Mouse (Mus musculus): ENCODE measurements around the gene 6820408C15Rik. TPM values are rescaled to one million over a fixed set of nuclear protein-coding genes. Genes with fewer than 3 reads are reported as not detected.

Gene 6820408C15Rik
- total and polyA plus RNA-seq, 3 experiments: not detected

DNA sequence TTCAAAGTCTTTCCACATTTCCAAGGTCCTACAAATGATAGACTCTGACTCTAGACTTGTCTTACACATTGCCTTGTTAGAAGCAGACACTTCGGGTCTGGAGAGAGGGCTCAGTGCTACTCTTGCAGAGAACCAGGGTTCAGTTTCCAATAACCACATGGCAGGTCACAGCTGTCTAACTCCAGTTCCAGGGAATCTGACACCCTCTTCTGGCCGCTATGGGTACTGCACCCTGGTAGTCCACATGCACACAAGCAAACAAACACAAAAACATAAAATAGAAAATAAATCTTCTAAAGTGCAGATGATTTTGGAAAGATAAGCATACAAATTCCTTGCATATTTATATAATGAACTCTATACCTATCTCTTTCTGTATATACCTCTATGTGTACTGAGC is 71.6 kb downstream of the 6820408C15Rik start:
- dilution Hi-C loops (cut with MboI; ENCODE audit: extremely low pct_ligation_motif_present, extremely low pct_unique_long_range_greater_than_20kb, low sequenced_read_pairs): no loop called here
- no peak for DNase-seq (ENCODE audit: extremely low read depth)
- Histone ChIP-seq H3K4me1 (ENCODE audit: control insufficient read depth in 1 of 2, insufficient read depth in 2 of 2) (no peaks in the 10 kb centered on the region), H3K27me3 (replicated peaks) (peaks cover 19% of the 10 kb centered on the region), H3K27ac (ENCODE audit: insufficient read depth, low read depth) (no peak overlapping the region), H3K79me2 (replicated peaks; ENCODE audit: control insufficient read depth, extremely low read depth, insufficient read depth, poor library complexity, severe bottlenecking) (no peaks in the 10 kb centered on the region), H3K9ac (ENCODE audit: insufficient read depth, low read depth) (no peak overlapping the region), H3K4me3 (replicated peaks in 1 of 3; ENCODE audit: low read depth in 2 of 3, low read length in 2 of 3, poor library complexity in 1 of 3) (no peak overlapping the region), H3K9me3 (replicated peaks; ENCODE audit: low read length) (peaks cover 3% of the 10 kb centered on the region), H3K4me2 (ENCODE audit: insufficient read depth, low read depth, poor library complexity, severe bottlenecking) (no peak overlapping the region), H3K36me3 (replicated peaks in 1 of 2; ENCODE audit: control insufficient read depth in 1 of 2, insufficient read depth in 1 of 2, low read length in 1 of 2) (no peaks in the 10 kb centered on the region)
- in situ Hi-C loops (cut with MboI; ENCODE audit: low pct_ligation_motif_present, low pct_unique_long_range_greater_than_20kb, low sequenced_read_pairs): no loop called here
- TF ChIP-seq RAD21 (IDR thresholded peaks at IDR 0.05; ENCODE audit: low read depth, low read length) (peak; percentile 6), CTCF (conservative IDR thresholded peaks at IDR 0.05 in 1 of 2, IDR thresholded peaks at IDR 0.05 in 1 of 2; ENCODE audit: low read depth in 2 of 2, low read length in 2 of 2) (peak; percentile 49 to 55), CHD2 (IDR thresholded peaks at IDR 0.05; ENCODE audit: low read length) (no peak), ZKSCAN1 (IDR thresholded peaks at IDR 0.05; ENCODE audit: borderline replicate concordance, low read depth, low read length) (no peak), UBTF (IDR thresholded peaks at IDR 0.05; ENCODE audit: low read depth, low read length) (no peak), IRF4 (IDR thresholded peaks at IDR 0.05; ENCODE audit: low read depth, low read length) (no peak), SMC3 (IDR thresholded peaks at IDR 0.05; ENCODE audit: low read depth, low read length) (peak; percentile 23; the same call in 1 of the 2 replicates)

GRCm38 (mm10) chr2:152490038-152490437 is 74.7 kb downstream of the 6820408C15Rik start, which contains the start of gene Defb22:
Gene Defb22 (minus strand): TSS chr2:152490138.
- no peak for TF ChIP-seq ZKSCAN1 (IDR thresholded peaks at IDR 0.05; ENCODE audit: borderline replicate concordance, low read depth, low read length)
- TF ChIP-seq E2F4 (IDR thresholded peaks at IDR 0.05; ENCODE audit: insufficient replicate concordance, low read depth, low read length): no peak
- no peak for TF ChIP-seq ZC3H11A (IDR thresholded peaks at IDR 0.05; ENCODE audit: low read depth, low read length)
- TF ChIP-seq JUND (conservative IDR thresholded peaks at IDR 0.05; ENCODE audit: low read depth, low read length): no peak
- TF ChIP-seq GABPA (IDR thresholded peaks at IDR 0.05; ENCODE audit: insufficient replicate concordance, low read depth, low read length): no peak
- TF ChIP-seq MEF2A (IDR thresholded peaks at IDR 0.05; ENCODE audit: borderline replicate concordance, low read depth, low read length): no peak
- no peak for TF ChIP-seq JUN (IDR thresholded peaks at IDR 0.05; ENCODE audit: insufficient read depth, low read depth, low read length)
- TF ChIP-seq CHD1 (IDR thresholded peaks at IDR 0.05; ENCODE audit: low read depth, low read length): no peak
- TF ChIP-seq HCFC1 (IDR thresholded peaks at IDR 0.05; ENCODE audit: low read depth, low read length): no peak
- no peak for TF ChIP-seq SMC3 (IDR thresholded peaks at IDR 0.05; ENCODE audit: low read depth, low read length)
- TF ChIP-seq BHLHE40 (IDR thresholded peaks at IDR 0.05; ENCODE audit: low read depth, low read length): no peak
- TF ChIP-seq ELF1 (IDR thresholded peaks at IDR 0.05; ENCODE audit: low read depth, low read length): no peak
- peaks cover 20% of the 10 kb centered on the region for H3K27me3 ChIP-seq (replicated peaks)
- no peaks in the 10 kb centered on the region for H3K36me3 ChIP-seq (replicated peaks in 1 of 2; ENCODE audit: control insufficient read depth in 1 of 2, insufficient read depth in 1 of 2, low read length in 1 of 2)

More at GRCm38 (mm10) chr2:152490038-152490437, 74.7 kb downstream of the 6820408C15Rik start, which contains the start of gene Defb22:
- peaks cover 3% of the 10 kb centered on the region for H3K9me3 ChIP-seq (replicated peaks; ENCODE audit: low read length)
- dilution Hi-C loops (cut with MboI; ENCODE audit: extremely low pct_ligation_motif_present, extremely low pct_unique_long_range_greater_than_20kb, low sequenced_read_pairs) (no loop called here), in situ Hi-C loops (cut with MboI; ENCODE audit: low pct_ligation_motif_present, low pct_unique_long_range_greater_than_20kb, low sequenced_read_pairs) (no loop called here)
- H3K79me2 ChIP-seq (replicated peaks; ENCODE audit: control insufficient read depth, extremely low read depth, insufficient read depth, poor library complexity, severe bottlenecking): no peaks in the 10 kb centered on the region
- no peak within 1 kb of the TSS for H3K9ac ChIP-seq (ENCODE audit: insufficient read depth, low read depth)
- H3K4me1 ChIP-seq (ENCODE audit: control insufficient read depth in 1 of 2, insufficient read depth in 2 of 2): no peaks in the 10 kb centered on the region
- H3K27ac ChIP-seq (ENCODE audit: insufficient read depth, low read depth): no peak within 1 kb of the TSS
- DNase-seq (ENCODE audit: extremely low read depth): no peak
- H3K4me2 ChIP-seq (ENCODE audit: insufficient read depth, low read depth, poor library complexity, severe bottlenecking): no peak within 1 kb of the TSS
- no peak within 1 kb of the TSS for H3K4me3 ChIP-seq (replicated peaks in 1 of 3; ENCODE audit: low read depth in 2 of 3, low read length in 2 of 3, poor library complexity in 1 of 3)

All from CH12.LX (cell line).